Mouse (Mus musculus) frontal cortex, adult (tissue): ENCODE measurements around the gene Nup93.

Source experiments
- ATAC-seq: cut with Nextera tagmentation; 2 replicates; pipeline ENCODE4 v1.9.2; 2017; ENCODE audit warnings: mild to moderate bottlenecking, moderate library complexity, mixed read lengths; ENCODE audit not compliant: low TSS enrichment

Nup93 gene

DNA sequence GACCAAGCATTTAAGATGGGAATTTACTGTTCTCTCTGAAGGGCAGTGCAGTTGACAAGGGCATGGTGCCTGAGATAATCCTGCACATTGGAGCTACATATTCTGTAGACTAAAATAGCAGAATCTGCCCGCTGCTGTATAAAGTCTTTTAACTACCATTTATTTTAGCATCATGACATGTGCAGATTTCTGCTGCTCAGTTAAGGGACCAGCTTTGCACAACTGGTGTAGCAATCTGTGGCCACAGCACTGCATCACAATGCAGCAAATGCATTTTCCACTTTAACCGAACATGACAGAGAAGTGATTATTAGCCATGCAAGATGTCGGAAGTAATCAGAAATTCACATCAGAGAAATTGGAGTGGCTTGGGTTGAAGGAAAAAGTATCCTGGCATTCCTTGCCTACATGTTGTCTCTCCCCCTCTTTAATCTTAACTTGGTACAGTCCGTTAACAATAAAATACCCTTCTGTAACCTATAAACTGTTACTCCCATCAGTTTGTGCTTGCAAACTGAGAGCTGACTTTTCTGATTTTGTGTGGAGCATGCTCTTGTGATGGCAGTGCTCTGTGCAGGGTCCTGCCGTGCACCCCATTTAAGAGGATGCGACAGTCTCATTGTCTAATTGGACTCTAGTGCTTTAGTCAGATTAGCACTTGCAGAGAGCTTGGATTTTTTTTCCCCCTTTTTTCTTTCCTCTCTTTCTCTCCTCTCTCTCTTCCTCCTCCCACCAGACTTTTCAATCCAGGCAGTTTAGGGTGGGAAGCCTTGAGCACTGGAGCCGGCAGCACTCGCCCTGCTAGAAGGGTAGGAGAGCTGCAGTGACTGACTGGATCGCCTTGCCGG, 52.2 kb downstream of the Nup93 start:
- peak; percentile 66 for ATAC-seq

DNA sequence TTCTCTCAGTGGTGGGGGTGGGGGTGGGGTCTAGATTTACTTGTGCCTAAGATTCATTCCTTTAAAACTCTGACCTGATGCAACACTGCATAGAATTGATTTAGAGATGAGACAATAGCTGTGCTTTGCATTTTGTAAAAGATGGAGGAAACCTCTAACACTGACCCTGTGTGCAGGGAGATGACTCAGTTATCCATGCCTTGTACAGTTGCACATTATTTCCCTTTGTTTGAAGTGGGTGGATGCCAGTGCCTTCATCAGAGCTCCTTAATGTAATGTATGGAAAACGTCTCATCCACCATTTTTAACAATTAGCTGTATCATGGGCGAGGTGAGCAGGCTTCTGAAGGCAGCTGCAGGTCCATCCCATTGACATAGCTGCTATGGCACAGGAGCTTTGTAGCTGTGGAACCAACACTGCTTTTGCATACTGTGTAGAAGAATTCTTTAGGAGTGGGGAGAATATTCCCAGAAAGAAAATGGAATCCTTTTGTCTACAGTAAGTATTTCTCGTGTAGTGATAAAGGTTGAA, 54.1 kb downstream of the Nup93 start:
- ATAC-seq, result no peak

DNA sequence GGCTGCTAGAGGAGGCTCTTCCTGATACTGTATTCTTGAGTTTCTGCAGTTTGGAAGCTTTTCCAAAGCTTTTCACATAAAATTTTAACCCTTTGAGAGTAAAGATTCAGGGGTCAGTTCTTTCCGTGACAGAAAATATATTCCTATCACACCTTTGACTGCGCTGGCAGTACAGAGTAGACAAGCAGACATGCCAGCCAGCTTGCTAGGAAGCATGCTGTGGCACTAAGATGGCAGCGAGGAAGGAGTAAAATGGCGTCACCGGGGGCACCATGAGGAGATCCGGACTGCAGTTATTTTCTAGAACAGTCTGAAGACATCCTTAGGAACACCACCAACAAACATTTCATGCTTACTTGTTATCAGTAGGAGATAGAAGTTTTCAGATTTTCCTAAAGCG, 55.9 kb downstream of the Nup93 start:
- ATAC-seq, result no peak

DNA sequence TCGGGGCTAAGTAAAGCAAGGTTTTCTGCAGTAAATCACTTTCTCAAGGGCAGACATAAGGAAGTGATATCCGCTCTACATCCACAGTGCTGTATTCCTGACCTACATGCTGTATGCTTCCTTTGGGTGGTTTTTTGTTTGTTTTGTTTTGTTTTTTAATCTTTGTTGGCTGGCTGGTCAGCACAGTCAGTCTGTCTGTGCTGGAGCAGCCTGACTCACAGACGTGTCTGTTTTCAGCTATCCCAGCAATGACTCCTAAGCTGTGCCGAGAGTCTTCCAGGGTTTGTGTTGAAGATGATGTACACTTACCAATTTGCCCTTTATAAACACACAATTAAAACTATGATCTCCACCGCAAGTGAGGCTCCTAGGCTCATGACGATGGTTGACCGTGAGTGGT, 56.7 kb downstream of the Nup93 start:
- ATAC-seq, result no peak

DNA sequence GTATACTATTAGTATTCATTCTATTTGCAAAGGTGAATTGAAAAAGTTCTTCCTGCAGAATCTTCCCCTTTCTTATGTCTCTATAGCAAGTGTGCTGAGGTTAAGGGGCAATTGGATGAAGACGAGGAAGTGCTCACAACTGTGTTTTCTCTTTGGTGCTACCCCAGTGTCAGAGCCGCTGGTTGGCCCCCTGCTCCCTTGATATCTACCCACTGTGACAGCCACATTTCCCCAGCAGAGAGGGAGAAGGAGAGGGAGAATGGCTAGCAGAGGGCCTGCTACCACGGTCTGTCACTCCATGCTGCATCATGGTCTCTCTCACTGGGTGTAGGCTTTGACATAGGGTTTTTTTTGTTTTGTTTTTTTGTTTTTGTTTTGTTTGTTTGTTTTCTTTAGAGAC, 58.2 kb downstream of the Nup93 start:
- no peak for ATAC-seq

DNA sequence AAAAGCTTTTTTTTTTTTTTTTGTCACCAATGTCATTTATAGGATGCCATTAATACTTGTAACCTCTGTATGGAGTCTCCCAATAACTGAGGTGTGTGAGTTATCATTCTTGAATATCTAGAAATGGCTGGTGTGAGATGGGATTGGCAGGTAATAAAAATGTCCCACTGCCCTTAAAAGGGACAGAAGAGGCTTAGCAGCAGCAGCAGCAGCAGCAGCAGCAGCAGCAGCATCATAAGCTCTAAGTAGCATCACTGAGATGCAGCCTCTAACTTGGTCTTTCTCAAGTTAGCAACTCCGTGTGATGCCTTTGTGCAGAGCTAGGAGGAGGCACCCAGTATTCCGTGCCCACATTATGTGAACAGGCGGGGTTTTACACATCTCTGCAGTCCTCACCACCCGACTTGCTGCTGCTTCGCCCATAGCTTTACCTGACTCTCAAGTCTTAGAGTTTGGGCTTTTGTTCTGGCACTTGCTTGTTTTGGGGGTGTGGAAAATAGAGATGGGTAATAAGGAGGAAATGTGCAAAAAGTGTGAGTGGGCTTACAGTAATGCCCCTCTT, 59.0 kb downstream of the Nup93 start:
- peak; percentile 45; the same call in 1 of the 2 replicates for ATAC-seq

DNA sequence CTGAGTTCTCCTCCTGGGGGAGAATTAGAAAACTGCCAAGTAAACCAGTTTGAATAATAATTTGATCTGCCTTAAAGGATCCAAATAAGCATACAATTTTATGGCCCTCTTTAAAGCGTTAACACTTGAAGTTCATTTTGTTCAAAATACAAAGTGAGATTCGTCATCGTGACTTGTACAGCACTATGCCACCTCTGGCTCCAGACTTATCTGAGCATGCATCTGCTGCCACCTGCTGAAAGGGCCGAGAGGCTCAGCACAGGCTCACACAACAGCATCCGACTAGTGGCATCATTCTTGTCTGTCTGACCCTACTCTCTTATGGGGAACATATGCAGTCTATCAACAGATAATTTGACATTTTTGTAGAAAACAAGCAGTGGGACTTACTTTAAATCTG, 59.7 kb downstream of the Nup93 start:
- peak; percentile 64 for ATAC-seq

DNA sequence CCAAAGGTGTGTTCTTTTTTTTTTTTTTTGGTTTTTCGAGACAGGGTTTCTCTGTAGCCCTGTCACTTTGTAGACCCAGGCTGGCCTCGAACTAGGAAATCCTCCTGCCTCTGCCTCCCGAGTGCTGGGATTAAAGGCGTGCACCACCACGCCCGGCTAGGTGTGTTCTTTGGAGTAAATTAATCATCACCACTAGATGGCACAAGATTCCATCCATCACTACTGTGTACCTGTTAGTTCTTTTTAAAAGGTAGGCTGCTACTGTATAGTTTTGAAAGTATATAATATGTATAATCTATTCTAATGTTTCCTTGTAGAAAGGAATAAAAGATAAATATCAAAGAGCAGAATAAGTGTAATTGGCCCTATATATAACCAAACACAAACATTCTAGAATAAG, 63.9 kb downstream of the Nup93 start:
- no peak for ATAC-seq

DNA sequence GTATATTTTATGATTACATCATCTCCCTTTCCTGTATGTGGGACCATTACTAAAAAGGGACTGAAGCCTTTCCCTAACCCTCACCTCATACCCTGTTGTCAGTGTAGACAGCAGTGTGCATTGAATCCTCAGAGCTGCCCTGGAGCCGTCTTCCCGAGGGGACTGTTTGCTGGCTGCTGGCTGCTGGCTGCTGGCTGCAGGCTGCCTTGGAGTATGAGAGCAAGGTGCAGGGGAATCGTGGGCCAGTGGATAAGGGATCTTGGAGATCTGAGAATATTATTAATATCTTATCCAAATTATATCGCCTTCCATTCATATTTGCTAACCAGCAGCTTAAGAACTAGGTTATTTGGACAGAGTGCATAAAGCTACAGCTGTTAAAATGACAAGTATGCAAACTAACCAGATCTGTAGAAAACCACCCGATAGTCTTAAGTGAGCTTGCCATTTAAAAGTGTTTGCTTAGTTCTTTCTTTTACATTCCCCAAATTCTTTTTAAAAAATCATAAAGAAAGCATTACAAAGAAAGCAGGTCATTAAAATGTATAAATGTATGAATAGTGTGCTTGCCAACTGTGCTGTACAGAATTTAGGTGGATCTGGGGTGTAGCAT, 65.7 kb downstream of the Nup93 start:
- no peak for ATAC-seq

DNA sequence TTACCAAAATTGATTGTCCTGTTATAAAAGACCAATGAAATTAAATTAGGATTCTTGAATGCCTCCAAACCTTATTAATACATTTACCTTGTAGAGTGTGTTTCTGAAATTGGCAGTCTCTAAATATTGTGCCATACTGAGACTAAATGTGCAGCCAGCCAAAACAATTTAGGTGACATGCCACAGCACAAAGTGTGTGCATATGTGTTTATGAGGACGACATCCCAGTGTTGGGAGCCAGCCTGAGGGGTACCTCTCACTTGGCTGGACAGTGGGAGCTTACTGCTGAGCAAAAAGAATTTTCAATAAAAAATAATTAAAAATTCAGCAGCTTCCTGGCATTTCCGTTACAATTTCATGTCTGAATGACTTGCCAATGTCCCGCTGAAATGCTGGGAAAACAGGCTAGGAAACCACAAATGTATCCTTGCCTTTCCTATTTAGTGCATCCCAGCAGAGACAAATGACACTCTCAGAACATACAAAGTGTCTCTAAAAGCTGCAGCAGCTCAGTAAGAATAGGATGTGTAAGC, 68.2 kb downstream of the Nup93 start:
- no peak for ATAC-seq

DNA sequence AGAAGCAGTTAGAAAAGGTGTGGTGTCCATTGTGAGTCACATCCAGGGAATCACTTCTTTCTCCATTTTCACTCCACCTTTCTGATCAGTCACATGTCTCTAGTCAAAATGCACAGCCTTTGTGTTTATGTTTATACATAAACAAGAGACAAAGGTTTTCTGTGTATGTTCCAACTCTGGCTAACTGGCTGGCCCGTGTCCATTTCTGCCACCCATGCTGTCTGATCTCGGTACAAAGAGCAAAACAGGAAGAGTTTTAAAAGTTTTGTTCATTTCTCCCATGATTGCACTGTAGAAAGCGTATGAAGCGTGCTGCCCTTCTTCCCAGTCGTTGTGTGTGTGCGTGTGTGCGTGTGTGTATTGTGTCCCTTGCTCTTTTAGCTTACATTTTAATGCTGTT, 69.8 kb downstream of the Nup93 start:
- ATAC-seq, result no peak

DNA sequence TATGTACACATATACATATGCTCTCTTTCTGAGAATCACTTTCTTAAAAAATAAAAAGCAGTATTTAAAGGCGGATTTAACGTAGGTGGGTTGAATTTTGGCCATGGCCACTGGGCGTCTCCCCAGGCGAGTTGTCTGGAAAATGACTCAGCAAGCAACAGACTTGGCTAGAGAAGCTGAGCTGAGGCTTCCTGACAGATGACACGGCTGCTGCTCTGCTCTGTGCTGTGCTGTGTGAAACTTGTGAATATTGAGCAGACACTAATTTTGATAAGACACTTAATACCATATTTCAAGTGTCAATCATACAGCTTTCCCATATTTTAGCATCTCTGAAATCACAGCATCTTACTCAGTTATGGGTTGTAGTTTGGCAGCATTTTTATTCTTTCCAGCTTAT, 76.2 kb downstream of the Nup93 start:
- peak; percentile 76 for ATAC-seq

DNA sequence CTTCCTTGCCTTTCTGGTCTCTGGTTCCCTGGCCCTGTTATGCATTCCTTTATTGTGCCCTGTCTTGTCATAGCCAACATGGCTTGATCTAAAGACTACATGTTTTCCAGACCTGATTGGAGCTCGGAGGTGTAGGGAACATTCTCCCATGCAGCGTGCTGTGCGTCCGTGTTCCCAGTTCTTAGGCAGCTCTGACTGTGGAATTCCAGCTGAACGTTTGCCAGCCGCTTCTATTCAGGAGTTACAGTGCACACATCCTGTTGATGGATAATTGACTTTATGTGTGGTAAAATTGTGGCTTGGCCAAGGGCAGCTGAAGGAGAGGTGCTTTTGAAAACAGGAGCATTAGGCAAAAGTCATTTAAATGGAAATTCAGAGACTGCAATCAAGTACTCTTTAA, 77.7 kb downstream of the Nup93 start:
- ATAC-seq, result 0 out of 2 replicates have a peak, but pooled peaks have one; percentile 8

DNA sequence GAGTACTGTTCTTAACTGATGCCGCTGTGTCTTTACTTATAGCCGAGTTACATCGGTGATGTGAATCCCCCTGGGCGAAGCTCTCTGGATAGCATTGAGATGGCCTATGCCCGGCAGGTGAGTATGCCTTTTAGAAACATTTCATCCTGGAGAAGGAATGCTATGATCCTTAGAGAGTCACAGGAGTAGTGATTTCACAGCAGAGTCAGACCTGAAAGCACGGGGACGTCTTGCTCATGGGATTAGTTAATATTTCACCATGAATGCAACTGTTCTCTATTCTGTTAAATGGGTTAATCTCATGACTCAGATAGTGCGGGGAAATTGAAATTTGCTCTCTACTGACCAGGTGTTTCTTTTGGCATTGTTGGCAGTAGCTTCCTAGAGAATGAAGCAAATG, 78.3 kb downstream of the Nup93 start:
- ATAC-seq, result no peak

DNA sequence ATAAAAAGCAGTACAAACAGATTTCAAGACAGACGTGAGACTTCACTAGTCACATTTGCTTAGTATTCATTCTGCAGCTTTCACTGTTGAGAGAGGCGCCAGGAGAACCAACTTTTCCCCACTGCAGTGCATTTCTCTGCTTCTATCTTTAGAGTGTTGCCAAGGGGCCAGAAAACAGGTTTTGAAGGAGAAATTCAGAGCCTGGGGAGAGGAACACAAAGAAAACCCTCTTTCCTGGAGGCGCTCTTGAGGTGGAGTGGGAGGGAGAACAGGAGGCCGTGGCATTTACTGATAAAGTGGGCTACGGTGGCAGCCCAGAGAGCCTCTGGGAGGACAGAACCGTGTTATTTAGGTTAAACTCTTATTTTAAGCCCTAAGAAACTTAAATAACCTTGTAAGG, 81.3 kb downstream of the Nup93 start:
- ATAC-seq, result peak; percentile 60

DNA sequence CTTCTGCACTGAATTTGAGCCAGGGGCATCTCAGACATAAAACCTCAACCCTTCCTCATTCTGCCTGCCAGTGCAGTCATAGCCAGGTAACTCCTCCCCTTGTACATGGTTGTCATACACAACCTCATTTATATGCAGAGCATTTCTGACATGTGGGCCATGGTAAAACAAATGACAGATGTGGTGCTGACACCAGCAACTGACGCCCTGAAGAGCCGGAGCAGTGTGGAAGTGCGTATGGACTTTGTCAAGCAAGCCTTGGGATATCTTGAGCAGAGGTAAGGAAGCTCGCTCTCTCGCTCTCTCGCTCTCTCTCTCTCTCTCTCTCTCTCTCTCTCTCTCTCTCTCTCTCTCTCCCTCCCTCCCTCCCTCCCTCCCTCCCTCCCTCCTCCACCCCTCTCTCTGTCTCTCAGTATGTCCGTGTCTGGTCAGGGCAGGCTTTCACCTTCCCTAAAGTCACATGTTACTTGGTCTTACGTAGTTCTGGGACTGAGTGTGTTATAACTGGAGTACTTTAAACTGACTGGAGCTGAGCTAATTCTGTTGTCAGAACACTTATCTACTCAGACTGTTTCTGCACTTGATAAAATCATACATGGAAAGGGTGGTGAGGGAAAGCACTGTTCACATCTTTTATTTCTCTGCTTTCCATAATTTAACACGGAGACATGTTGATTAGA, 82.1 kb downstream of the Nup93 start:
- no peak for ATAC-seq

DNA sequence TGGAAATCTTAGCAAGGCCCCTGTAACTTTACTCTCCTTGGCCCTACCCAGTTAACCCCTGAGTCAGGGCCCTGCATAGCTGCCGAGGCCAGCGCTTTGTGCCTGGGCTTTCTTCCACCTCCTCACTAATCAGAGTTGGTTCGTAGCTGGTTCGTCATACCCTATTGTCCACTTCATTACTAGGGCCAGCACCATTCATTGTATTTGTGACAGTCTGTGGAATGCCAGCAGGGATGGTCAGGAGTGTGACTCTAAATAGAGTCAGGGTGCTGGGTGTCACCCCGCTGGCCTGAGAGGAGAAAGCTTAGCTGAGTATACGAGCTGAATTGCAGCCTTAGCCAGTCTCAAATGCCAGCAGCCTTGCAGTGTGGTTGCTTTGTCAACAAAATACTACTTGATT, 82.7 kb downstream of the Nup93 start:
- ATAC-seq, result no peak

DNA sequence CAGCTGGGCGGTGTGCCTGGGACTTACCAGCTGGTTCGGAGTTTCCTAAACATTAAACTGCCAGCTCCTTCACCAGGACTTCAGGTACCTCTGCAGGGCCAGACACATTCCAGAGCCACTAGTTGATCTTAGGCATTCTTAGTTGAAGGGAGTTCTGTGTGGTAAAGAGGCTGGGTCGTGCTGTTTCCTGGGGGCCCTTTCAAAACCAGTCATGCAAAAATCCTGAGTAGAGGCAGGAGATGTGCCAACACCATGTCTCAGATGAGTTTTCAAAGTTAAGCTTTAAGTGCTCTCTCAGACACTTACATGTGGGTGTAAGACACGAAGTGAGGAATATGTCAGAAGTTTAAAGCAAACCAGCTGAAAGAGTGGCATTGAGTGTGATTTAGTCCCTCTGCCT, 86.4 kb downstream of the Nup93 start:
- no peak for ATAC-seq

DNA sequence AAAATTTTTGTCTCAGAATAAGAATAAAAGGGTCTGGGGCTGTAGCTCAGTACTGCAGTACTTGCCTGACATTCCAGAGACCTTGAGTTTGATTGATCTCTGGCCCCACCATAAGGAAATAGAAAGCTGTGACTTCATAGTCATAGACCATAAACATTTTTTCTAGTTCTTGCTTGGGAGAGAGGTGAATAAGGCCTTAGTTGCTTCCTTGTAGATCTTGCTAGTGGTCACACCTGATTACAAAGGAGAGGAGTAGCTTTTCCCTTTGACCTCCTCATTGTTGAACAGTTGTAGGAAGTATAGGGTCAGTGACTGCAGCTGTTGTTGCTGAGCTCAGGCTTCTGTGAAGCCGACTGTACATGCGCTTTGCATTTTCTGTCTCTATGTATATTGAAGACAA, 90.0 kb downstream of the Nup93 start:
- ATAC-seq, result no peak

DNA sequence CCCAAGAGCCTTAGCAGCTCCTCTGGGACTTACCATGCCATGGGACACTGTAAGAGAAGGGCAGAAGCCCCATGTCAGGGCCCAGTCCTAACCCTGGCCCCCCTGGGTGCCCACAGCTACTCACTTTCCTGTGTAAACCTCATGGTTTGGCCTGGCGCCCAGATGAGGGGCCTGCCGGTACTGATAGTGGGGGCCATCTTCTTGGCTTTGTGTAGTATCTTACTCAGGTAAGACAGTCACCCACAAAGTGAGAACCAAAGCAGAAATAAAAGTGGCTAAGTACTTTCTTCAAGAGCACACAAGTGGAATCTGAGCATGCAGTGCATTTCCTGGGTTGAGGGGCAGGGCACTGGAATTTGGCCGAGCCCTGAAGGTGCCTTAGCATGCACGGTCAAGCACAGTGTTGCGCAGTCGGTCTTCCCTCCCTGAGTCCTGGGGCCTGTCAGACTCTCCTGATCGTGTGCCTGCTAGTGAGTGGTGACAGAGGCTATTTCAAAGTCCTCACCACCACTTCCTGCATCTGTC, 92.7 kb downstream of the Nup93 start:
- no peak for ATAC-seq

DNA sequence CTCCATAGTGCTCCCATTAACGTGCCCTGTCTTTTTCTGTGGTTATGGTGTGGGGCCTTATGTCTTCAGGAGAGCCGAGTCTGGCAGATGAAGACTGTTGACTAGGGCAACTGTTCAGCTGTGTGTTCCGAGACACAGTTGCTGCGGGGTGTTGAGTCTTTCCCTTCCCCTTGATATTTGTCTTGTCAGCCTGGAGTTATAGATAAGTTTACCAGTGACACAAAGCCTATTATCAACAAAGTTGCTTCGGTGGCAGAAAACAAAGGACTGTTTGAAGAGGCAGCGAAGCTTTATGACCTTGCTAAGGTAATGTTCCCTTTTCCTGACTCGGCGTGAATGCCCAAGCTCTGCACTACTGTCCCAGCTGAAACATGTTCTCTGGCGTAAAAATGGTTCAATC, 93.3 kb downstream of the Nup93 start:
- ATAC-seq, result no peak

DNA sequence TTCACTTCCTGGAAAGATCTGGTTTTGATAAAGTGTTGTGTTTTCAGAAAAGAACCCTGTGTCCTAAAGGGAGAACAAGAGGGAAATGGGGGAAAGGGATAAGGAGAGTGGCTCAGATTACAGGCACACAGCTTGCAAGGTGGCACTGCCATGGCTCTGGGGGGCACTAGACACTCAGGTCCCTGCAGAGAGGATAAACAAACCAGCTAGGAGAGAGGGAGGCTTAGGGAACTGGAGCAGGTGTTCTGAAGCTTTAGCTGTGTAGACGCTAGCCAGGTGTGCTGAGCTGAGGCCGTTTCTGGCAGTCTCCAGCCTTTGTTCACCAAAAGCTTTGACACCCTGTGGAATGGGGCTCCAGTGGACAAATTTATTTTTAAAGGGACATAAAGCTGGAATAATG, 99.7 kb downstream of the Nup93 start:
- ATAC-seq, result no peak
